Mouse (Mus musculus) brain, embryonic 18.5 days (tissue): ENCODE data around the gene Yipf2.
"Not testable (repeated sequence)": the region's sequence is repeated elsewhere in the genome, so short reads cannot be mapped to it uniquely, and the experiment has no call there.

Source experiments
- DNase-seq: peaks from one replicate; pipeline ENCODE4 v3.0.0-alpha.2; 2012; ENCODE audit warnings: low read depth, low spot score

Gene Yipf2

DNA sequence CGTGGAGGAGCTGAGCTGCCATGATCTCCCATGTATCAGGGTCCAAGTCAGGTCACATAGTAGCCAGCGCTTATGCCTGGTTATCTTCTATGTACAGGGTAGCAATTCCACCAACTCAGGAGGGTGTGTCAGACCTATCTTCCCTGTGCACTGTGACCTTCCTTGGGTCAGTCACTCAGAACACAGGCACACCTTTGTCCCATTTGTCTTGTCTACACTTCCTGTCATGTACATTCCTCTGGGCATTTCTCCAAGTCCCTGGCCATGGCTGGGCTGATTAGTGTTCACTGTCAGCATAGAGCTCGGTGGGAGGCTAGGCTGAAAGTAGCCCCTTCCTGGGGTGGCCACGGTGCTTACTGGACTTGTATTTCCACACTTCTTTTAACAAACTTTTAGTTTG, 34.3 kb downstream of the Yipf2 start:
- DNase-seq: no peak

- no peak for DNase-seq
Measured at GRCm38 (mm10) chr9:21557556-21557955, 35.1 kb downstream of the Yipf2 start.

DNA sequence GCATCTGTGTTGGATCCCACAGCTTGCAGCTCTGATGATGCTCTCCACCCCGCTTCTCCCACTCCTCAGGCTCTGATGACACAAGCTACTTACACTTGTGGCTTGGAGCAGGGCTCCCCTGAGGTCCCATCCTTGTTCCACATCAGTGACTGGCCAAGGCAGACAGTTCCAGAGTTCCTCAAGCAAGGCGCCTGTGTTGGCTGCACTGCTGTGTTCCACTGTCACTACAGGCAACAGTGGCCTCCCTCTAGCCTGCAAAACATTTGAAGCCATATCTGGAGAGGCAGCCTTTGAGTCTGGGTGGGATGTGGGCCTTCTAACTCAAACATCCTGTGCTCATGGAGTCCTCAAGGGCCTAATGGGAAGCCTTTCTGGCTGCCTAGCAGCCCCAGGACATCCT, 35.6 kb downstream of the Yipf2 start:
- DNase-seq: no peak

DNA sequence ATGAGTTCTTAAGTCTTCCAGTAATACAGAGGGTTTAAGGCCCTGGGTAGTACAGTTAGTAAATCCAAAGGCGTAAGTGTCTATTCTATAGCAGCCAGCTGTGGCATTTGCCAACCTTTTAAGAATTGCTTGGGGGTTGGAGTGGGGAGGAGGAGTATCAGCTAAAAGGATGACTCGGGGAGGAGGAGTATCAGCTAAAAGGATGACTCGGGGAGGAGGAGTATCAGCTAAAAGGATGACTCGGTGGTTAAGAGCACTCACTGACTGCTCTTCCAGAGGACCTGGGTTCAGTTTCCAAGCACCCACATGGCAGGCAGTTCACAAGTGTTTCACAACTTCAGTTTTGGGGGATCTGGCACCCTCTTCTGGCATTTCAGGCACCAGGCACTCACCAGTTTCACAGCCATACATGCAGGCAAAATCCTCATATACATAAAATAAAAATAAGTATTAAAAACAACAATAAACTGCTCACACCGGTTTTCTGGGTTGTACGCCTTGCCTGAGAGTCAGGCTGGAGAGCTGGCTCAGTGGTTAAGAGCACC, 37.4 kb downstream of the Yipf2 start:
- no peak for DNase-seq

DNA sequence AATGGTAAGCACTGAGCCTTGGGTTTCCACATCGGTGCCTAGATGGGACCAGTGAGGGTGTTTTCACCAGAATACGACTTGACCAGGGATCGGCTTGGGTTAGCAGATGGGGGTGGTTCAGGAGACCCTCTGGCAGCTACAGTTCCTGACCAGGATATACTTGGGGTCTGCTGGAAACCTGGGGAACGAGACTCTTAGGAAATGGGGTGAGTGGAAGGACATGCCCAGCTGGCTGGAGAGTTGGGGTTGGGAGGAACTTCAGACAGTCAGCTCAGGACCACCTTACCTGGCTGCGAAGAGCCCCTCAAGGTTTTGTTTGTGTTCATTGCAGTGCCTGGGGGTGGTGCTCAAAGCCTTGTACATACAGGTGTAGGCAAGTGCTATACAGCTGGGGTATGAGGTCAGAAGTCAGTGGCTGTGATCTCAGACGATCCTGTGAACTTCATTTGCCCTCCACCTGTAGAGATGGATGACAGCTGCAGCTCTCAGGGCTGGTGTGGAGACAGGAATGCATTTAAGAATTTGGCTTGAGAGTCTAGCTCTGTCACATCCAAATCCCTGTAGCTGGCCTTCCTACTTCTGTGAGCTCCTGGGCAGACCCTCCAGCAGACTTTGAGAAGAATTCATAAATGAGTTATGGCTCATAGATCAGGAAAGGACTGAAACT, 38.9 kb downstream of the Yipf2 start:
- DNase-seq: no peak

DNA sequence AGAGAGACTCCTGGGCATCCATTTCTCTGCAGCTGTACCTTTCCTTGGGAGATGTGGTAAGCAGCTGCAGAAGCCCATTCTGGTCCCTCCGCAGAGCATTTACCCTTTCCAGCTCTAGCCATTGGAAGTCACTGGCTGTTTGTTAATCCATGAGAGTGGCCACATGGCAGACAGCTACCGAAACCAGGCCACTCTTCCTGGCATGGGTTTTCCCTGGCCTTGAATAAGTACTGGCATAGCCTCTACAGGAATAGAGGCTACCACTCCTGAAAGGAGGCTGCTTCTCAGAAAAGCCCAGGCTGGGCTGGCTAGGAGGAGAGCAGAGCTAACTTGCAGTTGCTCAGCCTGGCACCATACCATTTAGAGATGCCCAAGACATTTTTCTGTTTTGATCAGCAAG, 41.6 kb downstream of the Yipf2 start:
- DNase-seq: no peak

DNA sequence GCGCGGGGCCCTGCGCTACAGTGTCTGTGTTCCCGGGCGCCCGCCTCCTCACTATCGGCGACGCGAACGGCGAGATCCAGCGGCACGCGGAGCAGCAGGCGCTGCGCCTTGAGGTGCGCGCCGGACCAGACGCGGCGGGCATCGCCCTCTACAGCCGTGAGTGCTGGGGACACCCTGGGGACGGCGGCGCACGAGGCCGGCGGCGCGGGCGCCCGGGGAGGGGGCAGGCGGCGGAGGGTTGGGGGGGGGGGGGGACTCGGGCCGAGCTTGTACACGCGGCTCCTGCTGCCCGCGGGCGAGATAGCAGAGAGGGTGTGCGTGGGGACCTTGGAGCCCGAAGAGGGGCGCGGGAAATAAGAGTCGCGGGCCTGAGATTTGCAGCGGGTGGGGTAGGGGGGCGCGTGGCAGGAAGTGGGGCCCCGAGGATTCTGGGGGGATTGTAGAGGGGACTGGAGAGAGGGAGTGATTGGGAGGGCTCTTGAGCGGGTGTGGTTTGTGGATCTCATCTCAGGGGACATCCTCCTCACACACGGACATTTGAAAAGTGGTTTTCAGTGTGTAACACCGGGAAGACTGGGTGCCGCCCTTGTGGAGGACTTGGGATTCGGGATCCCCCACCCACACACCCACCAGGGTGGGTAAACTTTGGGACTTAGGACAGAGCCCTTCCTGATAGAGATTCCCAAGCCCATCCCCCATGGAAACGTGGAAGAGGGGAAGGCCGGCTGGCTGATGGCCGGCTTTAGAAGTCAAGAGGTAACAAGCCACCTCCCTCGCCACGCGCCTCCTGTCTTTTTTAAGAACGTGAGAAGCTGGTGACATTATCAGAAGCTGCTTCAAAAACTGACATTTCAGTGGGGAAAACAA, 45.3 kb downstream of the Yipf2 start:
- no peak for DNase-seq

DNA sequence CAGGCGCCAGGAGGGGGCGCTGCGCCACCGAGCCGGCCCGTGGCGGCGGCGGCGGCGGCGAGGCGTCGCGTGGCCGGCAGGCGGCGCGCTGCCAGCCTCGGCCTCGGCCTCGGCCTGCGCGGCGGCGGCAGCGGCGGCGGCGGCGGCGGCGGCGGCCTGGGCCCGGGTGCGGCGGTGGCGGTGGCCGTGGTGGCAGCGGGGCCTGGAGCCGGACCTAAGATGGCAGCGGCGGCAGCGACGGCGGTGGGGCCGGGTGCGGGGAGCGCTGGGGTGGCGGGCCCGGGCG, 45.9 kb downstream of the Yipf2 start, which contains the start of gene Carm1:
Gene Carm1, plus strand, starts transcription at position 106 of the 286 bp plus-strand sequence.
- DNase-seq: no peak

GRCm38 (mm10) chr9:21545916-21546788, 46.5 kb downstream of the Yipf2 start:
- DNase-seq: peak; percentile 96

- DNase-seq: no peak
Measured at GRCm38 (mm10) chr9:21545351-21545915, 47.2 kb downstream of the Yipf2 start.

GRCm38 (mm10) chr9:21542001-21542400, 50.6 kb downstream of the Yipf2 start:
- not testable (repeated sequence) for DNase-seq

- no peak for DNase-seq
Measured at GRCm38 (mm10) chr9:21539981-21540753, 52.5 kb downstream of the Yipf2 start.
